Mouse (Mus musculus) heart, postnatal 25 days (tissue): ENCODE measurements around the gene Tbx15. TPM values are rescaled to one million over a fixed set of nuclear protein-coding genes. Genes with fewer than 3 reads are reported as not detected.

Source experiments
- DNase-seq: peaks from one replicate; pipeline ENCODE4 v3.0.0; 2022; ENCODE audit warnings: low spot score
- intact Hi-C: fragments of 180-260 bp; cut with DNase I; formaldehyde crosslinking; loops from one replicate; pipeline ENCODE4 v1.15.1; 2025
- total RNA-seq, 2 experiments: library from RNA; stranded (reverse); gene quantifications; 2 replicates each; pipeline ENCODE4 v1.2.3; 2021

Gene Tbx15
- total RNA-seq, 2 experiments from 2014 or later: 0.11 to 0.47 TPM

DNA sequence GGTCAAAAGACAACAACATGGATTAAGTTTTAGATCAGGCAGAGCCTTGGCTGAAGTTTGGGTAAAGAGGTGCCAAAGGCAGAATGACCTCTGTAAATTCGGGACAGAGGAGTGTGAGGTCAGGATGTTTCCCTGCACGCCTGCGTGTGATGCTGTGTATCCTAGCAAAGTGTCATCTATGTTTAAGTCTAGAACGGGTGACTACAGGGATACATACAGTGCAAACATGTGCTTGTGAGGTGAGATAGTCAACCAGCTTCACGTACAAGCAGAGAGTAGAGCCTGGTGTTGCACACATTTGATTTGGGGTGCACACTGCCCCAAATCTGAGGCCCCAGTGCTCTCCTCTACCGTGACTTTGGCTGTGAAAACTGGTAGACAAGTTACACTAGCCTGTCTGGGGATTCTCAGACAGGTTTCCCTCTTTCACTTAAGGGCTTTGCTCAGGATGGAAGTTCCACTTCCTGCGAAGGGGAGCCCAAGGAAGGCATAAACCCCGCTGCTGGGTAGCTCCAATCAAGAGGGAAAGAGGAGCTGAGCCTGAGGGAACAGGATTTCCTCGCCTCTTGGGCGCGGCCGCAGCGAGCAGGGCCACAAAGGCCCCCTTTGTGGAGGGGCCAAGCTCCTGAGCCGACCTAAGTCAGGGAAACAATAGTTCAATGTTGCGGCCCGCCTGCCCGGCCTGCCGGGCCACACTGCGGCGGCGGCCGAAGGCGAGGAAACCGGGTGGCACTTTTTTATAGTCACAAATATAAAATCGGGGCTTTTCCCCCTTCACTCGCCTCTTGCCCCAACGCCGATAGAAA is 8.0 kb downstream of the Tbx15 start:
- DNase-seq: no peak
- intact Hi-C loops: no loop called here

DNA sequence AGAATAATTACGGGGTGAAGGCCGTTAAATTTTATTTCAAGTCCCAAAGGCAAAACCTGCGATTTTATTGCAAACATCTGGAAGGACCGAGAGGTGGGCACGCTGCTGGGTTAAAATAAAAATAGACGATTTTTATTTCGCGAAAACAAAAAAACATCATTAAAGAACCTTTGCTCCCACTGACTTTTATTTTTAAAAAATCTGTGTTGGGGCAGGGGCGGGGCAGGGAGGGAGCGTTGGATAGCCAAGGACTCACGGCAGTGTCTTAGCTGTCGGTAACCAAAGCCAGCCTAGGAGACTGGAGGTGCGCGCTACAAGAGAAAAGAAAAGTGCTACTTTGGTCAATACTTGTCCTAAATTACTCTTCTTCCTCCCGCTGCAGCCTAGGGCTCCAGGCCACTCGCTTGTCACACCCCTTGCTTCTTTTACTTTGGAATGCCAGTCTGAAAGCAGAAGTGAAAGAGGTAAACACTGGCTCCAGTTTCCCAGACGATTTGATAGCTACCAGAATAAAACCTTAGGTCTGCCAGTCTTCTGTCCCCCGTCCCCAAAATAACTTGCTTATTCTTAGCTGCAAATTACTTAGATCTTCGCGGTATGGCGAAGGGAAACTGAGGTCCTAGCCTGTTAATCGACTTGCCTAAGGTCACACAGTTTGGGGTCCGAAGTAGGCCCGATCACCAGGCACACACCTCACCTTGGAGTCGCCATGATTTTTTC is 8.8 kb downstream of the Tbx15 start:
- DNase-seq: no peak
- intact Hi-C loops: no loop called here

DNA sequence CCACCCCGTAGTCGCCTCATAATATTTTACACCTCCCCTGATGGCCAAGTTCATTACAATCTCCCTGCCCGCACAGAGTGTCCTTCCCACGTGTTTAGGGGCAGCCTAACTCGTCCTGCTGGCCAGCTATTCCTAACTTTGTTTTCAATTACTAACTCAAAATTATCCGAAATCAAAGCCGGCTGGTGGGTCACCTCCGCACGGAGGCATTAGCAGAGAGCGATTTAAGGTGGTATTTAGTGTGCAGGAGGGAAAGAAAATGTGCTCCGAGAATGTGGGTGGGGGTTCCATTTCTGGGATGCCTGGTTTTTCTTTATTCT is 9.3 kb downstream of the Tbx15 start:
- intact Hi-C loops: no loop called here

DNA sequence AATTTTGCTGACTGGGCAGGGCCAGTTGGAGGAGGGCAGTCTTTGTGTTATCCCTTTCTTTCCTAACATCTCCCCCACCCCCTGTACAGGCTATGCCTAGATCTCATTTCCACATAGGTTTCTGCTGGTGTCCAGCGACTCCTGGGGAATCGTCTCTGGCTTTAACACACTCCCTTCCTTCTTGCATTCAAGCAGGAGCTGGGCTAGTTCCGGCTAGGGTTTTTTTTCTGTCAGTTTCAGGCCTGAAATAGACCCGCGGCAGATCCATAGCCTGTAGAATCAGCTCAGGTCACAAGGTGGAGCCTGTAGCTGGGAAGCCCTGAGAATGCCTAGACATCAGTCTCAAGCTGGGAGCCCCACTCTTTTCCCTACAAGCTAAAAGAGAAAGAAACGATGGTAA is 9.7 kb downstream of the Tbx15 start:
- no peak for DNase-seq
- intact Hi-C loops: loop anchor here (5.0 kb wide), 2 partner anchors 108 to 572 kb away; partner anchors contain the start of gene Wars2

More for the DNA sequence above, 9.3 kb downstream of the Tbx15 start:
- no peak for DNase-seq

DNA sequence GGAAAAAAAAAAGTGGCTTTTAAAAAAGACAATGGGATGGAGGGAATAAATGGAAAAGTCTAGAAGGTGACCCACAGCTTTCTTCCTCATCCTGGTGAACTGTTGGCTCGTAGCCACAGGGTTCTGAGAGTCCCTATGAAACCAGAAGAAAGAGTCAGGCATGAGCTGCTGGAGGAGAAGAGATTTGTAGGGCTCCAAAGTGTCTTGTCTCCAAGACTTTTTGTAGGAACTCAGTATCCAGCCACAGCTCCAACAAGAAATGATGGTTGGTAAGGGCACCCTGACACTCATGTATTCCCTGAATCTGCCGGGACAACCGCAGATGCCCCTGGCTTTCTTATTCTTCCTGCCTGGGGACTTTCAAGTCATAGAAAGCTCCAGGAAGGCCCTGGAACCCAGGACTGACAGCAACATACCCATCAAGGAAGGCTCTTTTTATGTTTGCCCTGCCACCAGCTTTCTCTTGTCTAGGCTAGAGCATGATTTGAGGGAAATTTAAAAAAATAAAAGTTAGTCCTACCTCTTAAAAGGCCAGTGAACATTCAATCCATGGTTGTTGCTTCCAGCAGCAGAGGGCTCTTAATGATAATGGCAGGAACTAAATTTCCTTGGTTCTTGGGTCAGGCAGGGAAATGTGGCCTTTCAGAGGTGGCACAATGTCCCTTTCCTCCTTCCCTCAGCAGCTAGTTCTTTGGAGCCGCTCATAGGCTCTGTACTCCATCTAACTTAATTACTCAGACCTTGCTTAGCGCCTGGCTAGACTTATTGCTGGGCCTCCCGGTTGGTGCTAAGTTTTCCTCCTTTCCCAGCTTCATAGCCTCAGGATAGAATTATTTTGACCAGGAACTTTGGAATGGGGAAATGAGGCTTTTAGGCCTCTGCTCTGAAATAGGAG is 11.3 kb downstream of the Tbx15 start:
- intact Hi-C loops: loop anchor here (5.0 kb wide), 2 partner anchors 109 to 571 kb away; partner anchors contain the start of gene Wars2
- no peak for DNase-seq

DNA sequence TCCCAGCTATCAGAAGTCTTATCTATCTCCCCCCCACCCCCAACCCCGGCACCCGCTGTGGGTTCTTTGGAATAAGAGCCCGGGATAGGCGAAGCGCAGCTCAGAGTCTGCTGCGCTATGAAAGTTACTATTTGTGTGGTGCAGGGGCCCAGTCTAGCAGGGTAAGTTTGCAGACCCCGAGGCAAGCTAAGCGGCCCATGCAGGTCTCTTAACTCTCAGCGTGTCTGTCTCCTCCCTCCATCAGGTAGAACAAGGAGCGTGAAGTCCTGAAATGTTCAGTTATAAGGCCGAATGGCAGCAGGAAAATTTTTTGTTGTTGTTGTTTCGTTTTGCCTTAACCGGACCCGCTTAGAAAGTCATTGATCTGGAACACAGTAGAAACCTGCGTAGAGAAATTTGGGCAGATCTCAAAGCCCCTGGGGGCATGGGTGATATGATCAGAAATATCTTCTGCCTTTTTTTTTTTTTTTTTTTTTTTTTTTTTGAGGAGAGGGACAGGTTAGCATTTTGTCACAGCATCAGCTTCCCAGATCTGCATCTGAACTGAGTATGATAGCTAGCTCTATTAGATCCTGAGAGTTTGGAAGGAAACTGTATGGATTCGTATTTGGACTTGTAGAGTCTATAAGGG is 12.4 kb downstream of the Tbx15 start:
- intact Hi-C loops: loop anchor here (5.0 kb wide), 2 partner anchors 110 to 570 kb away; partner anchors contain the start of gene Wars2
- no peak for DNase-seq

DNA sequence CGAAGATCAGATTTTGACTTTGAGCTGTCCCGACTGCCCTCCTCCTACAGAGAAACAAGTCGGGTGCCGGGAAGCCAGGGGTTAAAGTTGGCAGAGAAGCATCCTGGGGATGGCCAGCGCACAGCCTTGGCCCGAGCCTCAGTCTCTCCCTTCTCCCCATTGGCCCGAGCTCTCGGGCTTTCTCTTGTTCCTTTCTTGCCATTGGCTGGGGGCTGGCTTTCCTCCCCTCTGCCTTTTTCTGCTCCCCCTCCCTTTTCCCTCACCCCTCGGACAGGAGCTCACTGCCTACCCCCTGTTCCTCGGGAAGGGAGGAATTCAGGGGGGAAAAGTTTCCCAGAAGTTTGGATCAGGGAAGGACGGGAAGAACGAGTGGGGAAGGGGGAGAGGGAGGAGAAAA is 12.9 kb downstream of the Tbx15 start:
- intact Hi-C loops: loop anchor here (5.0 kb wide), 2 partner anchors 111 to 569 kb away; partner anchors contain the start of gene Wars2

DNA sequence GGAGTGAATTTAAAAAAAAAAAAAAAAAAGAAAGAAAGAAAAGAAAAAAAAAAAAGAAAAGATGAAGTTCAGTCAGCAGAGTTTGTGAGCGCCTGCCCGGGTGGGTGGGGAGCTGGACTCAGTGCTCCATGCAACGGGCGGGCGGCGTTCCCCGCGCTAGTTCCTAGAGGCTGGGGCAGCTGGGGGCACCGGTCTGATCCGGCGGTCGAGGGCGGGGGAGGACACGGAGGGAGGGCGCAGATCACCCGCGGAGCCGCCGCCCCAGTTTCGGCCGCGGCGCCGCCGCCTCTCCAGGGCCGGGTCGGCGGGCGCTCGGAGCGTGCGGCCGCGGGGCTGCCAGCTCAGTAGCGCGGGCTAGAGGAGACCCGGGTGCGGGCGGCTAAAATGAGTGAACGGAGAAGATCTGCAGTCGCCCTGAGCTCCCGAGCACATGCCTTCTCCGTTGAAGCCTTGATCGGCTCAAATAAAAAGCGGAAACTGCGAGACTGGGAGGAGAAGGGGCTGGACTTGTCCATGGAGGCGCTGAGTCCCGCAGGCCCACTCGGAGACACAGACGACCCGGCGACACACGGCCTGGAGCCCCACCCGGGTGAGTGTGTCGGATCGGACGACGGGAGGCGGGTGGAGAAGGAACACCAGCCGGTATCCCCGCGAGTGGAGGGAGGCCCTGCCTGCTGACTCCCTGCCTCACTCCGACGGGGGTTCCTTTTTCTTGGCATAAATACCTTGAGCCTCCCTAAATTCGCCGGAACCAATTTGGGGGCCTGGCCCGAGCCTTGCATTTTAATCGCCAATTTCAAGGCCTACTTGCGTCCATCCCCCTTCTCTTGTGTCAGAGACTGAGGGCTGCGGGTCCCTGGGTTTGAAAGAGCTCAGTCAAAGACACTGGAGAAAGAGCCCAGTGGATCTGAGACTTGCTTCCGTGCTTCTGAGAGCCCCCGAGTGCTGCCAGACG is 13.6 kb downstream of the Tbx15 start:
- no peak for DNase-seq
- intact Hi-C loops: loop anchor here (5.0 kb wide), 2 partner anchors 111 to 569 kb away; partner anchors contain the start of gene Wars2

More for the DNA sequence above, 12.9 kb downstream of the Tbx15 start:
- DNase-seq: no peak

DNA sequence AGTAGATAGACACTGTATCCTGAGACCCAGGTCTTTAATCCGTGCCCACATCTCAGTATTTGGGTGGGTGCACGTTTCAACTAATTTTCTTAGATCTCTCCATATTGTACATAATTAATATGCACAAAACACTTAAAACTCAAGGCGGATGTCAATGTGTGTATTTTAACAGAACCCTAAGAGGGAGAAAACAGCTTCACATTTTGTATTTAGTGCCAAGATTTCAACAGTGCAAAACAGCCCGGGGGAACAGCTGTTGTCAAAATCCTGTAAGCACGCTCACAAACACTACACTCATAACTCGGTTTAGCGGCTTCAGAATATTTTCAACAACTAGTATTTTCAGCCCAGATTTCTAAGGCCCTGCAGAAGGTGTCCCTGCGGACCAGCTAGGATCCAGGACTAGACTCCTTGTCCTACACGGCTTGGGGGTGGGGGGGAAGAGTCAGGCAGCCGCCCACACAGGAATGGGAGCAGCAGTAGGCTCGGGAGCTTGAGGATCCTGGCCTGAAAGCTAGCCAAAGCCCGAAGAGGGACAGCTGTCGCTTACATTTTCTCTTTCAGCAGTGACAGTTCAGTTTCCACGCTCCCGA is 14.5 kb downstream of the Tbx15 start:
- intact Hi-C loops: loop anchor here (5.0 kb wide), 2 partner anchors 112 to 568 kb away; partner anchors contain the start of gene Wars2
- DNase-seq: no peak

DNA sequence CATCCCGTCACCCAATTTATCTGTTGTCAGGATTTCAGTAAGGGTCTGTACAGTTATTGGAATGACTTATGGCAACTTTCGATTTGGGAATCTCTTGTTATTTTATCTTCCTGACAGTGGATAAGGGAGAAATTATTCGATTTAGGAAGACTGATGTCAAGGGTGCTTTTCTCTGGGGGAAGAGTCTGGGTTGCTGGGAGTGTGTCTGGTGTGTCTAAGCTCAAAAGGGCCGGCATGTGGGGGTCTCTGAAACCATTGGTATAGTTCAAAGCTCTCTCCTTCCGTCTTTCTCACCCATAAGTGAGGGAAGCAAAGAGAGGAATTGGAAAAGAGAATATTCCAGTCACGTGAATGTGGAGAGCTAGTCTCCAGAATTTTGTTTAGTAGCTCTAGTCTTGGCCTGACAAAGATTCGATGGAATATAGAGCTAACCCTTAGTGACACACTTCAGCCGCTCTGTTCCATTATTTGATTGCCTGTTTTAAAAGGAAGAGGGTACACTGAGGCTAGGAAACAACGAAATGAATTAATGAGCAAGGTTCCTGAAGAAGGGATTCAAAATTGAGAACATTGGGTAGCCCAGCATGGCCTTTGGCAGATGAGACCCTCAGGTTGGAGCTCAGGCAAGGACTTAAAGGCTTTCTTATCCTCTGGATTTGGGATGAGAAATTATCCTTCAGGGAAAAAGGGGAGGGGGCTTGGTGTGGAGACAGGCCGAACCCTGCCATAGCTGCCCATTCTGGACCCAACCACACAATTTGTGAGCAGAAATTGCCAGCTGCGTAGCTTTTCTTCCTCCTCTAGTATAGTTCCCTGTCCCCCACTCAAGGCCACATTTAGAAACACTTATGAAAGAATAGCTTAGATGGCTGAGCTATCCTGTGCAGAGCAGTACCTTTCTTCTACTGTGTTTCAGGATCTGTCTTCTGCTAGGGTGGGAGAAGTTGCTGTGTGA is 15.5 kb downstream of the Tbx15 start:
- intact Hi-C loops: no loop called here
- DNase-seq: no peak

DNA sequence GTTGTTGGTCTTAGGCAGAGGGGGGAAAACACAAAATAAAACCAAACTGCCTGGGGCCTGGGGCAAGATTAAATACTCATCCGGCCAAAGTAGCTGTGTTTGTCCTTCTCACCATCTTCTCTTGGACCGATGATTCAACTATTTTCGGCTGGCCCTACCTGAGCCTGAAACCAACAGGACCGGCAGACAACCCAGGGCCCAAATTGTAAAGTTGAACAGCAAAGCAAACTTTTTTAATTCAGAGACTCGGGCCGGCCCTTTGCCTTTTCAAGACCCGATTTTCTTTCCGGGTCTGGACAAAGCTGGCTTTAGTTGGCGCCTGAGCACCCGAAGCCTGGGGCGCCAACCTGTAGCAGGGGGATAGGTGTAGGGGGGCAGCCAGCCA is 16.2 kb downstream of the Tbx15 start:
- intact Hi-C loops: no loop called here

DNA sequence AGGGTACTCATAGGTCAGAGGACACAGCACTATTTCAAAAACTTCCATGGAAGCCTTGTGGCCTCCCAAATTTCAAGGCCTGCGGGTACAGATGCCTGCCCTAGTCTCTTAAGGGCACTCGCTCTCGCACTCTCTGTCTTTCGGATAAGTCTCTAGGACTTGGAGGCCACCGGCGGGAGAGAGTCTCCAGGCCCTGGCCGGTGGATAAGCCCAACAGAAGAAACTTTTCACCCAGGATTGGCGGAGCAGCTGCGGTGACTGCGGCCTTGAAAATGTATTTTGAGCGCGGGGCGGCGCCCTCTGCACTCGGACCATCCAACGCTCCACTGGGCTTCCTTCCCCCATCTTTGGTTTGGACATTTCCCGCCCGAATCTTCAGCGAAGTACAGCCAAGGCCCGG is 16.6 kb downstream of the Tbx15 start:
- DNase-seq: no peak
- intact Hi-C loops: no loop called here

More for the DNA sequence above, 16.2 kb downstream of the Tbx15 start:
- DNase-seq: no peak

DNA sequence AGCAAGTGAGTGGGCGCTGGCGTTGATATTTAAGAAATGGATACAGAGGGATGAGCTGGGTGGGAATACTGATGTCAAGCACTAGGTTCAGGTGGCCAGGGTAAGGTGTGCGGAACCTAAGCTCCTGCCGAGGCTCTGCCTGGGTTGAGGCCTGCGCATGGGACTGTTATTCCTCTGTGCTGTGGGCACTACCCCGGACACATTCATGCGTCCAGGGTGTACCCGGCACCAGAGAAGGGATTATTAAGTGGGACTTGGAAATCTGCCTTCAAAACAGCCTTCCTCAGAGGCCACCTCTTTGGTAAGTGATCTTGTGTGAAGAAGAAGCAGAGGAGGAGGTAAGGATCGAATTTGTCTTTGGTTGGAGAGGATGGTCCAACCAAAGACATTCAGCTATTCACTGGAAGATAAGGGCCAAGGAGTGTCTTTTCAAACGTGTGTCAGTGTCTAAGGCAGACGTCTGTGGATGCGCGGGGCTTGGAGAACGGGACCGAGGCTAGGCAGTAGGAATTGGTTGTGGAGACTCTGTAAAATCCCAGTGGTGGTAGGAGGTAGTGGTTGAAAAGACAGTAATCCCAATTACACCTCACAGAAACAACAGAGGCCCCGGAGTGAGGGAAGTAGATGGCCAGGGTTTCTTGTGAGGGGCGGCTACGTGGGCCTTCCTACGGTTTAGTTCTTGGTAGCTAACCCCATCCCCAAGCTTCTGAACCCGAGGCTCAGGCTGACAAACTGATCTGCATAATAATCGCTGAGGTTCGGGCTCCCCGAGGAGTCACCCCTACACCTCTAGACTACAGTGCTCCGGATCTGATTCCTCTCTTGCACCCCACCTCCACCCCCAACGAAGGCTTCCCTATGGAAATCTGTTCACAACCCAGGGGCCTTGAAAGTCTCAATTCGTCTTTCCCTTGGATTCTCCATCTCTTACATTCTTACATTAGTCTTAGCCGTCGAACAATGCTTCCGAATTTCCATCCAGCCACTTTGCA is 17.7 kb downstream of the Tbx15 start:
- DNase-seq: no peak
- intact Hi-C loops: no loop called here

DNA sequence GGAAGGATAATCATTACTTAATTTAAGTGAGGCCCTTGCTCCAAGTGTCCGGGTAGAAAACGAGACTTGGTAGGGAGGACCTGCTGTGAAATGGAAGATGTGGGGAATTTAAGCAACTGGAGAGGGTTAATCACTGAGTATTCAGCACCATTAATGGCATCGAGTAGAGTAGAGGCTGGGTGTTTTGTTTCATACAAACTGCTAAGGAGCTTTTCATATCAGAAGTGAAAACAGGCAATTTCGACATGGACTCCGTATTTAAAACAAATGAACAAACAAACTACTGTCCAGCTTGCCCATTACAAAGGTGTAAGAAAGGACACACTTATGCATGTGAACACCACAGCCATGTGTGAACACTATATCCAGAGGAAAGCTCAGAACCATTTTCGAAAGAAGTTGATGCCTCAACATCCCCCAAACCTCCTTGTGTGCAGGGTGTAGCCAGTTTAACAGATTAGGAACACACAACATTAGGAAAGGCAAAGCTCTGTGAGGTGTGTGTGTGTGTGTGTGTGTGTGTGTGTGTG is 19.6 kb downstream of the Tbx15 start:
- no peak for DNase-seq
- intact Hi-C loops: no loop called here

DNA sequence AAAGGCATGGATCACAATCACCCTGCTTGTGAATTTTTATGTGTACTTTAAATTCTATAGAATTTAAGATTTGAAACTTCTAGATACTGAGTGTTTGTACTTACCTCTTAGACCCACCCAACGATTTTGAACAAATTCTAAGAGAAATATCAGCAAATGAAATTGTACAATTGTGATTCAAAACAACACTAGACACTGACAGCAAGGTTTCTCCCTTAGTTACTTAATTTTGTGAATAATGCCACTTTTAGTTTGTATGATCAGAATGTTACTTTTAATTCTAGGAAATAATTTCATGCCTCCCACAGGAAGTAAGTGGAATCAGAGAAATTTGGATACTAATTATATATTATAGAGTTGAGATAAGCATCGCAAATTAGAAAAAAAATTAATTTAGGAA is 20.2 kb downstream of the Tbx15 start:
- intact Hi-C loops: no loop called here
- no peak for DNase-seq

DNA sequence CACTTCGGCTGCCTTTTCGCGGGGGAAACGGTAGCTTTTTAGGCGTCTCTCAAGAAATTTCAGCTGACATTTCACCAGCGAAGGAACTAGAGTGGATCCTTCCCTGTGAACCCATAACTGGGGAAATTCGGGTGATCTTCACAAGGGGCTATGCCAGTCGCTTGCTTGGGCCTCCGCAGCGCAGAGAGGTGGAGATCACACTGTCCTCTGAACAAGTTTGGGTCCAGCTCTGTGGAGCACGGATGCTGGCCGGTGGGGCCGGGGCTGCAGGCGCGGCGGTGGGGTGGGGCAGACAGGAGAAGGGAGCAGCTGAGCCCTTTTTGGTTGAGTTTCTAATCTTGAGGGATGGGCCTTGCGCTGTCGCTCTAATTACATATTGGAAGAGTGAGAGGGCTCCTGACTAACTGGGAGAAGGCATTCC is 21.2 kb downstream of the Tbx15 start:
- intact Hi-C loops: no loop called here
- no peak for DNase-seq
